In genomic region chr3:137015199-137015598, GRCm38 (mm10) we compare ENCODE assay signal across 24 mouse cellular contexts.
"Had no signal": no experiment of that assay in that cellular context is flagged by ENCODE, and none has a peak within 500 bp of the region (broad histone marks: within the 10 kb centered on the region; RNA-seq: fewer than 3 reads in every experiment).

No protein-coding gene starts in this region.

- H3K4me1 ChIP-seq: heart, embryonic 13.5 days; heart, embryonic 15.5 days; hindbrain, embryonic 13.5 days; hindbrain, embryonic 15.5 days; kidney, embryonic 15.5 days; limb, embryonic 13.5 days; limb, embryonic 15.5 days; liver, embryonic 12.5 days had no signal

- H3K9me3 ChIP-seq: heart, embryonic 13.5 days; heart, embryonic 15.5 days; hindbrain, embryonic 13.5 days; hindbrain, embryonic 15.5 days; kidney, embryonic 15.5 days; limb, embryonic 13.5 days; limb, embryonic 15.5 days; liver, embryonic 12.5 days had no signal

- H3K27ac ChIP-seq: gastrocnemius, adult 2 months; heart, adult 2 months; heart, embryonic 13.5 days; heart, embryonic 15.5 days; hindbrain, embryonic 13.5 days; hindbrain, embryonic 15.5 days; hindbrain, postnatal 0 days; kidney, embryonic 15.5 days; kidney, postnatal 0 days; limb, embryonic 13.5 days; limb, embryonic 15.5 days; liver, embryonic 12.5 days; liver, embryonic 14.5 days had no signal

- H3K4me3 ChIP-seq: gastrocnemius, adult 2 months; heart, adult 2 months; heart, embryonic 13.5 days; heart, embryonic 15.5 days; hindbrain, embryonic 13.5 days; hindbrain, embryonic 15.5 days; kidney, embryonic 15.5 days; limb, embryonic 13.5 days; limb, embryonic 15.5 days; liver, embryonic 12.5 days had no signal

- H3K4me2 ChIP-seq: heart, embryonic 11.5 days; heart, embryonic 13.5 days; heart, embryonic 15.5 days; hindbrain, embryonic 13.5 days; hindbrain, embryonic 15.5 days; kidney, embryonic 15.5 days; limb, embryonic 13.5 days; limb, embryonic 15.5 days; liver, embryonic 12.5 days had no signal

- H3K36me3 ChIP-seq: heart, embryonic 13.5 days; heart, embryonic 15.5 days; hindbrain, embryonic 13.5 days; hindbrain, embryonic 15.5 days; kidney, embryonic 15.5 days; limb, embryonic 13.5 days; limb, embryonic 15.5 days; liver, embryonic 12.5 days had no signal

- H3K9ac ChIP-seq: heart, embryonic 13.5 days; heart, embryonic 15.5 days; hindbrain, embryonic 13.5 days; hindbrain, embryonic 15.5 days; kidney, embryonic 15.5 days; limb, embryonic 13.5 days; limb, embryonic 15.5 days; liver, embryonic 12.5 days; liver, embryonic 14.5 days had no signal

- DNase-seq: gastrocnemius, adult 2 months; gastrocnemius, postnatal 25 days; heart, adult 11 months; heart, adult 2 months; heart, postnatal 36 days; kidney, adult 11 months; kidney, adult 2 months; kidney, adult 9 months; kidney, postnatal 14 days; kidney, postnatal 36 days; left cerebral cortex, postnatal 4 days had no signal

- ATAC-seq: hindbrain, postnatal 0 days; intestine, embryonic 16.5 days; liver, embryonic 12.5 days had no signal

- H3K27me3 ChIP-seq: heart, embryonic 13.5 days; heart, embryonic 15.5 days; hindbrain, embryonic 13.5 days; hindbrain, embryonic 15.5 days; kidney, embryonic 15.5 days; limb, embryonic 13.5 days; limb, embryonic 15.5 days; liver, embryonic 12.5 days had no signal
